Mouse (Mus musculus) frontal cortex, postnatal 14 days (tissue): ENCODE measurements at regions not wholly inside any gene's neighbourhood (a gene's known extent, or its start where the extent isn't known, plus 50 kb on each side); places are given as distances from the start of the nearest gene placed in this dataset.

Source experiments
- DNase-seq, 2 experiments: peaks; one replicate each; pipeline ENCODE4 v3.0.0; 2022; ENCODE audit warnings: low spot score in 2 of 2

DNA sequence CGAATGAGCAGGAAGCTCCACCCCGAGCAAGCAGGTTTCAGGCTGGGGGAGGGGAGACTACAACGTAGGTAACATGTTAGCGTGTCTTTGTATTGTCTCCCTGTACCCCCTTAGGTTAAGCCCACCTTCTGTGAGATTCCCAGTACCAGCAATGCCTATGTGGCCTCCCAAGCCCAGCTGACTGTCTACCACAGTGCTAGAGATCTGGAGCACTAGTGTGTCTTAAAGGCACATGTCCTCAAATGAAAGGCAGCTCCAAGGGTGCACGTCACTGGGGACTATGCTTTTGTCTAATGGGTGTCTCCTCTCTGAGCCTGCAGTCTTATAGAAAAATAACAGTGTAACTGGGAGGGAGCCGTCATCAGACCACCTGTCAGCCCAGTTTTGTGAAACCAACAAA, 65.9 kb upstream of the Ttc29 start:
- no peak for DNase-seq

DNA sequence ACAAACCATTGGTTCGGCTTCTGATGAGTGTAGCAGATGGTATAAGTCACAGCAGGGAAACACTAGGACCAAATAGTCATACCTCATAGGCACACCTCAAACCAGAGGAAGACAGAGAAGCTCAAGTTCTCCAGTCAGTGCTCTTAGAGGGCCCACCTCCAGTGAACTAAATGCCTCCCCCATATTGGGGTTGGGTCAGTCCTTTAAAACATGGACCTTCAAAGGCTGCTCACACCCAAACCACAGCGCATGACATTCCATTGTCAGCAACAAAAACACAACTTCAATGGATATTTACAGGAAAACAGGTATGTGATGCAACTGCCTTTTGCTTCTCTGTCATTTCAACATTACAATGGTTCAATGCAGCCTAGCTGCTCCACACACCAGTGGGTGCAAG, 65.1 kb upstream of the Ttc29 start:
- no peak for DNase-seq

DNA sequence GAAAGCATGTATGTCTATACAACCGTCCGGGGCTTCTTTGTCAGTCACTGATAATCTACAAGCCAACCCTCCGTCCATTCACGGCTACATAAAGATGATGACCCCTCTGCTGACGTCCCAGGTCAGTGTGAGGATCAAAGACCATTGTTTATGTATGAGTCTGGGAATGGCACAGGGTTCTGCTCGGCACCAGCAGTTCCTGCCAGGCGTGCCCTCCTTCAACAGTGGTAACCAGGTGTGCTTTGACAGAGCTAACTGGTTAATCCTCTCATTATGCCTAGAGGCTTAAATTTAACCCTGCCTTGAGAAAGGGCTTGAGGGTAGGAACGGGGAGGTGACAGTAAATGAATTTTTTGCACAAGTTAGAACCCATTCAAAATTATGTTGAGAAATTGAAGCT, 58.2 kb upstream of the Ttc29 start:
- DNase-seq: no peak

DNA sequence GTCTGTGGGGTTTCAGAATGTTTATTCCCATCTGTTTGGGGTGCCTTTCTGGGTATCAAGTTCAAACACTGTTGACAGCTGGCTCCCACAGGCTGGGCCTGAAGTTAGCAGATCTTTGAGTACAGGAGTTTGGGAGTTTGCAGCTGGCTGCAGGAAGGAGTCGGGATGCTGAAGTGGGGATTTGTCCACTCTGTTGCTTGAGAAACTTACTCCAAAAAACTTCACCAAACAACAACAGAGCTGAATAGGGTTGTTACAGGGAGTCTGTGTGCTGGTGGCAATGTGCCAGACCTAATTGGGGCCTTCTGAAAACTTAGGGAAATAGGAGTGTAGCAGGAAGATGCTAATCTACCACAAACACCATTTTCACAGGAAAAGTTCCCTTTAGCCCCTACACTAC, 51.1 kb upstream of the Ttc29 start:
- DNase-seq: peak; percentile 6 to 13

DNA sequence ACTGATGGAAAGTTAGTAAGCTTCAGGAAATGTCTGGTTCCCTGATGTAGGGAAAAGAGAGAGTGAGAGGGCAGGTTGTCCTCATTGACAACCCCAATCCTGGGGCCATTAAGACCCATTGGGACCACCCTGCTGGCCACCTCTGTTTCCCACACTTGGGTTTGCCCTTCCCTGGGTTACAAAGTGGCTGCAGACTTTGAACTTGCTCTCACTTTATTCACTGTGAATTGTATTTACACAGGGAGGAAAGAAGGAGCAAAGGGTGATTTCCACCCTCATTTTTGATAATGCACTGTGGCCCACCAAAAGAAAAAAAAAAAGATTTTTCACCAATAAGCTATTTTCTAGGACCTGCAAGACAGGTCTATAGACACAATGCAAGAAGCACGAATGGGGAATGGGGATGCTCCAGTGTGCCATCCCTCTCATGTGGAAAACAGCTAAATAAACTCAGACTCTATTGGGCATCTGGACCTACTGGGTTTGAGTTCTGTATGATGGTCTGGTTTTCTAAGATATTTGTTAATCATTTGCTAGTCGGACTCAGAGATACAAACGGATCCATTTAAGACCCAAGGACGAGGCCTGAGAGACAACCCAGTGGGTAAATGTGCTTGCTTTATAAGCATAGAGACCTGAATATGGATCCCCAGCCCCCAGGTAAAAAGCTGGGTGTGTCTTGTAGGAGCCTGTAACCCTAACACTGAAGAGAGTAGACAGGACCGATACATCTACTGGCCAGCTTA, 50.2 kb upstream of the Ttc29 start:
- no peak for DNase-seq
